Mouse (Mus musculus) midbrain, embryonic 10.5 days (tissue): ENCODE measurements around the gene Nek1. TPM values are rescaled to one million over a fixed set of nuclear protein-coding genes. Genes with fewer than 3 reads are reported as not detected.

Experiments
- DNase-seq: peaks from one replicate; pipeline ENCODE4 v3.0.0-alpha.2; 2017; ENCODE audit warnings: low spot score
- H3K27ac ChIP-seq: fragments of 300-500 bp; sonication (generic); replicated peaks from 2 replicates; pipeline ENCODE4 v1.5.1; 2016; ENCODE audit warnings: mild to moderate bottlenecking
- H3K27me3 ChIP-seq: fragments of 300-500 bp; sonication (generic); 2 replicates; pipeline ENCODE4 v1.6.1; 2016; ENCODE audit warnings: low read depth, mild to moderate bottlenecking; ENCODE audit not compliant: poor library complexity, severe bottlenecking
- H3K36me3 ChIP-seq: fragments of 300-500 bp; sonication (generic); 2 replicates; pipeline ENCODE4 v1.6.1; 2016; ENCODE audit warnings: mild to moderate bottlenecking, moderate library complexity
- H3K4me1 ChIP-seq: fragments of 300-500 bp; sonication (generic); 2 replicates; pipeline ENCODE4 v1.6.1; 2016
- H3K4me3 ChIP-seq: fragments of 300-500 bp; sonication (generic); 2 replicates; pipeline ENCODE4 v1.5.1; 2016; ENCODE audit warnings: mild to moderate bottlenecking, moderate library complexity
- H3K9me3 ChIP-seq: fragments of 300-500 bp; sonication (generic); replicated peaks from 2 replicates; pipeline ENCODE4 v1.6.1; 2016; ENCODE audit warnings: mild to moderate bottlenecking
- WGBS: fragments of 180-500 bp; shearing (Covaris S2); methylation state at CpG from one replicate; pipeline ENCODE4 v1.1.7; 2016; 5-methylcytosine and 5-hydroxymethylcytosine counted together
- polyA plus RNA-seq: library from polyadenylated mRNA; unstranded; fragments of >200 nt; fragmentation: Nextera tagmentation; extraction: Ambion mirVana; gene quantifications from 2 replicates; pipeline ENCODE4 v1.2.1, GENCODE M21; 2016

The Nek1 gene
- polyA plus RNA-seq: 20.7 and 22.7 TPM in 2 replicates

DNA sequence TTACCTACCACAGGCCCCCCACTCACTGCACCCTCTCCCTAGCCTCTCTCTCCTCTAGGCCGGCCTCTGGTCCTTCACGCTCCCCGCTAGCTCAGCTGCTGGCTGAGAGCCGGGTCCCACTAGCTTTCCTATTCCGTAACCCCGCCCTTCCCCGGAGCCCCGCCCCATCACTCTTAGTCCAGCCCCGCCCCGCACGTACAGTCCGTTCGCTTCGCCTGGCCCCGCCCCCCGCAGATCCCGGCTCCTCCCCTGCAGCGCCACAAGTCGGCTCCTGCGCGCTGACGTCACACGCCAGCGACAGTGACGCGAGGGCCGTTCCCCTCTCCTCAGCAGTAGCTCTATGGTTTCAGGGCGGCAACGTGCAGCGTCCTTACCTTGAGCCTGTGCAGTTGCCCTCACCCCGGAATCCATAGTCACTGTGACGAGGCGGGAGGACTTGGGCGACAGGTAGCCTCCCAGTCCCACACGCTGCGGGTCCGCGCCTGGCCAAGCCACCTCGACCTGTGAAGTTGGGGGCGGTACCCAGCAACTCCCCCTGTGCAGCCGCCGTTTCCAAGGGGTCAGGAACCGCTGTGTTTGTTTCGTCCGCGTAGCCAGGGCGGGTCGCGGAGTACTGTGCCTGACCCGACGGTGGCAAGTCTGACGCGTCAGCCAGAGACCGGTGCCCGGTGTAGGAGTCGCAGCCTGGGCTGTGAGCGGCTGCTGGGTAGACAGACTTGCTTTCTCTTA lies at the start of gene Nek1:
Gene Nek1 (plus strand): TSS at position 286 of the 729 bp plus-strand sequence.
- Histone ChIP-seq H3K36me3 (peaks cover 4% of the 10 kb centered on the region), H3K9me3 (peaks cover 5% of the 10 kb centered on the region), H3K4me3 (peak within 1 kb of the TSS; percentile 72), H3K4me1 (peaks cover 22% of the 10 kb centered on the region), H3K27ac (peak within 1 kb of the TSS; percentile 88), H3K27me3 (no peaks in the 10 kb centered on the region)
- DNase-seq: peak; percentile 99
- WGBS: under 1% methylated on average over 57 of the region's 57 CpGs

DNA sequence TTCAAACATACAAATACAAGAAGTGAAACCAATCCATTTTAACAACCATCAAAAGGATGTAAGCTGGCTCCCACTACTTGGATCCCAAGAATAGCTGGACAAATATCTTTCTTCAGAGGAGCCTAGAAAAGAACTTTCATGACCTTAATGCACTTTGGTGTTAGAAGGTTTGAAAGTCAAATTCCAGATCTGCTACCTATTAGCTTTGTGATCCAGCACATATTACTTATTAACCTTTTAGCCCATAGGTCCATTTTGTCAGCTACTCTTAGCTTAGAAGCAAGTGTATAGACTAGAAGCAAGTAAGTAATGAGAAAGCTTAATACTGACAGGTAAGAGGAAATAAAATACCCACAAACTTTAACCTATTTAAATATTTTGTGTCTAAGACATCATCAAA lies 45.5 kb upstream of the Nek1 start:
- no peak for DNase-seq
- H3K4me1 ChIP-seq: peaks cover 22% of the 10 kb centered on the region
- no peak overlapping the region for H3K27ac ChIP-seq
- H3K4me3 ChIP-seq: no peak overlapping the region
- no peaks in the 10 kb centered on the region for H3K9me3 ChIP-seq
- no peaks in the 10 kb centered on the region for H3K36me3 ChIP-seq
- H3K27me3 ChIP-seq: no peaks in the 10 kb centered on the region

DNA sequence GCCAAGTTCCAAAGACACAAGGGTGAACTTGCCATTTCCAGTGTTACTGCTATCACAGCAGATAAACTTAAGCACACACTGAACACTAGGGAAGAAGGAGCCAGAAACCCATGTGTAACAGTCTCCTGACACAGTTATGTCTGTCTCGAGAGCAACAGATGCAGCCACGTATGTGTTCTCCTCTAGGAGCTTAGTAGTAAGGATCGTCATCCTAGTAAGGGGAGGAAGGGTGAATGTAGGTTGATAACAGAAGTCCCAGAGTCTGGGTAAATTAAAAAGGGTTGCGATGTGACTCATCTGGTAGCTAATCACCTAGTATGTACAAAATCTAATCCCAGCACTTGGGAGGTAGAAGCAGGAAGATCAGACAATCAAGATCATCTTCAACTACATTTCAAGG lies 43.1 kb upstream of the Nek1 start:
- Histone ChIP-seq H3K36me3 (no peaks in the 10 kb centered on the region), H3K4me3 (no peak overlapping the region), H3K4me1 (peaks cover 38% of the 10 kb centered on the region), H3K27ac (no peak overlapping the region), H3K27me3 (no peaks in the 10 kb centered on the region), H3K9me3 (no peaks in the 10 kb centered on the region)
- whole genome bisulfite sequencing: 80% methylated on average over 4 of the region's 4 CpGs
- DNase-seq: no peak

DNA sequence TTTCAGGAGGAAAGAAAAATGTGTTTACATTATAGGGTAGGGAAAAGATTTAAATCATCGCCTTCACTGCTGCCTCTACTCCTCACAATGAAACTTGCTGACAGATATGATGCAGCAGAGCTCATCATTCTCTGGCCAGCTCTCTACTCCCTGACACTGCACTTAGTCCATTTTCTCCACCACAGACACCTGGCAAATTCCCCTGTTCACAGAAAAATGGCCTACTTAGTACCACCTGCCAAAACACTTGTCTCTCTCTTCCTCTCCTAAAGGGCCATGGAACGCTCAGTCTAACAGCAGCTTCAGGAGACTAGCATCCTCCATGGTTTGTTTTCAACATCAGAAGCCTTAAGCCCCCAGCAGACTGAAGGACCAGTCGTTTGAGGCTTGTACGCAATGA lies 41.7 kb upstream of the Nek1 start:
- no peaks in the 10 kb centered on the region for H3K36me3 ChIP-seq
- 73% methylated on average over 4 of the region's 4 CpGs for WGBS
- DNase-seq: no peak
- no peaks in the 10 kb centered on the region for H3K27me3 ChIP-seq
- H3K27ac ChIP-seq: peak overlapping the region; percentile 52; the same call in 1 of the 2 replicates
- no peak overlapping the region for H3K4me3 ChIP-seq
- peaks cover 38% of the 10 kb centered on the region for H3K4me1 ChIP-seq
- H3K9me3 ChIP-seq: no peaks in the 10 kb centered on the region

DNA sequence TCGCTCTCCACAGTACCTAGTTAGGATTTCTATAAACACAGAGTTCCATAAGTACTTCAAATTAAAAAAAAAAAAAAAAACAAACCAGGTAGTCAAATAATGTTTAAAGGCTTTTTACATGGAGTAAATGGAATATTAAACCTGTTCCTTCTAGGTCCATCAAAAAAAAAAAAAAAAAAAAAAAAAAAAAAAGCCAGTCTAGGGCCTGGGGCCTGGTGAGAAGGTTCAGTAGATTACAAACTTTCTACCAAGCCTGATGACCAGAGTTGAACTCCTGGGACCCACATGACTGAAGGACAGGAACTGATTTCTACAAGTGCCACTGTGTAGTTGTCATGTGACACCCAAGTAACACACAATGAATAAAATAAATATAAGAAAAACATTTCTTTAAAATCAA lies 41.2 kb upstream of the Nek1 start:
- Histone ChIP-seq H3K36me3 (no peaks in the 10 kb centered on the region), H3K9me3 (no peaks in the 10 kb centered on the region), H3K27me3 (no peaks in the 10 kb centered on the region), H3K4me3 (no peak overlapping the region), H3K4me1 (peaks cover 39% of the 10 kb centered on the region), H3K27ac (no peak overlapping the region)
- WGBS: 98% methylated on average over 1 of the region's 1 CpGs
- DNase-seq: no peak

DNA sequence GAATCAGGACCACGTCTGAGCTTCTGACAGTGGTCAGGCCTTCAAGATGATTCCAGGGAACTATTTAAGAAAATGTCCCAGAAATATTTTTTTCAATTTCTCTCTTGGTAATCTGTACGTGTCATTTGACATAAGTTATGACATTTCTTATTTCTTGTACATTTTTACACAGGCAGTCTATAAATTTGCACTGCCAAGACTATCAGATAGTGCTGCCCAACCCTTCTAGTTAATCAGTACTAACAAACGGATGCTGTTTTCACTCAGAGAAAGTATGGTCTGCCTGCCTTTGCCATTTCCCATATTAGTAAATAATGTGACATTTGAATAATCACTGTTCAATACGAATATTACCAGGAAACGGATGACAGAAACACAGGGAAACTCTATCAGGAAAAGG lies 40.2 kb upstream of the Nek1 start:
- DNase-seq: no peak
- no peaks in the 10 kb centered on the region for H3K36me3 ChIP-seq
- H3K9me3 ChIP-seq: no peaks in the 10 kb centered on the region
- peak overlapping the region; percentile 56 for H3K4me3 ChIP-seq
- no peaks in the 10 kb centered on the region for H3K27me3 ChIP-seq
- peak overlapping the region; percentile 95; the same call in 1 of the 2 replicates for H3K27ac ChIP-seq
- peaks cover 49% of the 10 kb centered on the region for H3K4me1 ChIP-seq
- WGBS: 59% methylated on average over 5 of the region's 5 CpGs

DNA sequence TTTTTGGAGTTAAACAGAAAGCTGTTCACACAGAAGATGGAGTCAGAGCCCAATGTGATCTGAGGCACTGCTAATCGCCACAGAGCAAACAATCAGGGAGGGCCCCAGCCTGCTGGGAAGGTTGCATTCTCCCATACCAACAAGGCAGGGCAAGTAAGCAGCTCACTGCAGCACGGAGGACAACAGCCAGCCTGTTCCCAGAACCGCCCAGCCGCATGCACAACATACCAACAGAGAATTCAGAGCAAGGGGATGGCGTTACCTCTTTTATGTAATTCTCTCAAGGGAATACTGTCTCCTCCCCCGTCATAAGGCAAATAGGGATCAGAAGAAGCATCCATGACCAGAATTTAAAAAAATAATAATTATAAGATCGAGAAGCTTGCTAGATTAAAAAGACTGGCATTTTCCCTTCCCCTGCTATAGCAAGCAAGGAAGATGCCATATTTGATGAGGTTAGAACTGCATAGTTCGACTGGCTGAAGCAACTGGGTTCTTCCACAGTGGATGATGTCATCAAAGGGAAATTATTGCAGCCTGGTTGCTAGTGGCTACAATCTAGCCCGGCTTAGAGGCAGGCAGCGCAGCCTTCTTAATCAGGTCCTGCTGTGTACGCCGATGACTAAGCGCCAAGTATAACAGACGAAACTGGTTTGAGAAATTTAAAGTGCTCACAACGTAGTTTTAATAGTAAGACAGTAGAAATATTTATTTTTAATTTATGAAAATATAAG lies 38.5 kb upstream of the Nek1 start:
- H3K4me1 ChIP-seq: peaks cover 49% of the 10 kb centered on the region
- DNase-seq: peak; percentile 85
- under 1% methylated on average over 15 of the region's 15 CpGs for WGBS

DNA sequence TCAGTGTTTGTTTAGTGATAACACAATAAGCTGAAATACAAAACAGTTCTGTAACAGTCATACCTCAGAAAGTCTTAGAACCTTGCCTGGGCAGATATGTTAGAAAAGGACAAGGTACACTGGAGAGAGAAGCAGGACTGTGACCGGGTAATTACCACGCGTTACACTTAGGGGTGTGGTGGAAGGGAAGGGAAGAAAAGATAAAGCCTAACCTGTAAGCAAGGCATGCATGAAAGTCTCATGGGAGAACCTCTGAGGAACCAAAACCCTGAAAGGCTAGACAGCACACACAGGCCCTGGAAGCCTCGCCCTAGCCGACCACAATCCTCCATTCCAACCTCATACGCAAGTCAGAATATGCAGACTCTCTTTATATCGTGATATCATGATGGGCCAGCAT lies 36.1 kb upstream of the Nek1 start:
- DNase-seq: no peak
- H3K4me1 ChIP-seq: peaks cover 33% of the 10 kb centered on the region
- 94% methylated on average over 7 of the region's 7 CpGs for WGBS
- H3K27ac ChIP-seq: peak overlapping the region; percentile 28; the same call in 1 of the 2 replicates
- no peaks in the 10 kb centered on the region for H3K36me3 ChIP-seq
- H3K9me3 ChIP-seq: no peaks in the 10 kb centered on the region
- no peak overlapping the region for H3K4me3 ChIP-seq
- no peaks in the 10 kb centered on the region for H3K27me3 ChIP-seq

More for the DNA sequence above, 38.5 kb upstream of the Nek1 start:
- H3K4me3 ChIP-seq: peak overlapping the region; percentile 56
- no peaks in the 10 kb centered on the region for H3K9me3 ChIP-seq
- no peaks in the 10 kb centered on the region for H3K36me3 ChIP-seq
- peak overlapping the region; percentile 95 for H3K27ac ChIP-seq
- no peaks in the 10 kb centered on the region for H3K27me3 ChIP-seq

DNA sequence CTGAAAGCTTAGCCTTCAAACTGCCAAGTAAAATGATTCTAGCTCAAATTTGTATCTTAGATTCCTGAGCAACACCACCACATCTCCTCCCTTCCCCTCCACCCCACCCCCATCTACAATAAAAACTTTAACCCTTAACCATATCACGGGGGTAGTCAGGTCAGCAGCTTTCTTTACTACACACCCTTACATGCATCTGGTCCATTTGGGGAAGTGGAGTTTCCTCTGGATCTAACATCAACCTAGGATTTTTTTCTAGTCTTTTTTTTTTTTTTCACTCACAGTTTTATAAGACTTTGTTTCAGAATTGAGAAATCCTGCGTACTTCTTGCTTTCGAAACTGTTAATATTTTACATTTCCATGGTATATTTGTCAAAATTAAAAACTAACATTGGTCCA lies 30.2 kb upstream of the Nek1 start:
- 93% methylated on average over 3 of the region's 3 CpGs for WGBS
- no peak for DNase-seq
- no peak overlapping the region for H3K27ac ChIP-seq
- no peak overlapping the region for H3K4me3 ChIP-seq
- no peaks in the 10 kb centered on the region for H3K27me3 ChIP-seq
- no peaks in the 10 kb centered on the region for H3K9me3 ChIP-seq
- no peaks in the 10 kb centered on the region for H3K36me3 ChIP-seq
- peaks cover under 1% of the 10 kb centered on the region for H3K4me1 ChIP-seq

DNA sequence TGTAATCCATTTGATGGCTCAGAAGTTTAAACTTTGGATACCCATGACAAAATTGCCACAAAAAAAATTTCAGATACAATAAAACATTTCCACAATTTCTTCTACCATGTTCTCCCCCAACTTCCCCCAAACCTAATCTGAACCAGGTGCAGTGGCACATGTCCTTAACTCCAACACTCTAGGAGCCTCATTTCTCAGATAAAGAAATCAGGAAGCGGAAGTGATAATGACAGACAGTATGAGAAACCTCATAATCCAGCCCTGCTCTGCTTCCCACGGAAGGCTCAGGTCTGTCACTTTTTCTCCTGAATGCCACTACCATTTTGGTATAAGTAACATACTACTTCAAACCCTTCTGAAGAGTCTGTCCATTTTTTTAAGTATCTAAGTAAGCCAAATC lies 29.1 kb upstream of the Nek1 start:
- no peaks in the 10 kb centered on the region for H3K27me3 ChIP-seq
- DNase-seq: no peak
- H3K36me3 ChIP-seq: no peaks in the 10 kb centered on the region
- no peak overlapping the region for H3K27ac ChIP-seq
- H3K9me3 ChIP-seq: no peaks in the 10 kb centered on the region
- no peaks in the 10 kb centered on the region for H3K4me1 ChIP-seq
- 76% methylated on average over 2 of the region's 2 CpGs for WGBS
- H3K4me3 ChIP-seq: no peak overlapping the region

DNA sequence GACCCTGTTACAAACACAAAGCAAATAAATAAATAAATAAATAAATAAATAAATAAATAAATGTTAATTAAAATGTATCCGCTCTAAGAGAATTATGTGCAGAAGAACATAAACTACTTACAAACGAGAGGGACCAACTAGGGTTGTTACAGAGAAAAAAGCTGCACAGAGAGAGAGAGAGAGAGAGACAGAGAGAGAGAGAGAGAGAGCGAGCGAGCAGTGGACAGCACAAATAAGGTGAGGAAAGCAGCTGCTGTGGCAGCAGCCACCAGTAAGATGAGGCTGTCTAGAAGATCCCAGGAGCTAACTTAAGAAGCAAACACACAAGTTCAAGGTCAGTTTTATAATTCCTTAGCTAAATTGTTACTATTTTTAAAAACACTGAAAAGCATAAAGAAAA lies 28.5 kb upstream of the Nek1 start:
- no peaks in the 10 kb centered on the region for H3K36me3 ChIP-seq
- H3K27ac ChIP-seq: no peak overlapping the region
- 89% methylated on average over 4 of the region's 4 CpGs for WGBS
- DNase-seq: no peak
- no peaks in the 10 kb centered on the region for H3K4me1 ChIP-seq
- H3K4me3 ChIP-seq: no peak overlapping the region
- H3K27me3 ChIP-seq: no peaks in the 10 kb centered on the region
- H3K9me3 ChIP-seq: no peaks in the 10 kb centered on the region

DNA sequence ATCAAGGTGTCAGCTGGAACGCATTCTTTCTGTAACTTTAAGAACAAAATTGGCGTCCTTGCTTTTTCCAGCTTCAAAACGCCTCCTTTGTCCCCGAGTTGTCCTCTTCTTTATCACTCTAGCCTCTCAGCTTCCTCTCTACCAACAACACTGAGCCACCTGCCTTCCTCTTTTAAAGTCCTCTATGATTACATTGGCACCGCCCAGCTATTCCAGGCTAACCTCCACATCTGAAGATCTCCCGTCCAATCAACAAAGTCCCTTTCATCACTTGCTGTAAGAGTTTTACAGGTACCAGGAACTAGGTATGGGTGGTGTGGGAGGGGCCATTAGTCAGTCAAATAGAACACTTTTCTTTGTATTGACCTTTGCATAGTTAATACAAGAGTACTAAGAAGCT lies 27.7 kb upstream of the Nek1 start:
- H3K27me3 ChIP-seq: no peaks in the 10 kb centered on the region
- no peaks in the 10 kb centered on the region for H3K9me3 ChIP-seq
- 71% methylated on average over 6 of the region's 6 CpGs for WGBS
- no peak overlapping the region for H3K4me3 ChIP-seq
- no peaks in the 10 kb centered on the region for H3K4me1 ChIP-seq
- H3K36me3 ChIP-seq: no peaks in the 10 kb centered on the region
- no peak for DNase-seq
- H3K27ac ChIP-seq: no peak overlapping the region

DNA sequence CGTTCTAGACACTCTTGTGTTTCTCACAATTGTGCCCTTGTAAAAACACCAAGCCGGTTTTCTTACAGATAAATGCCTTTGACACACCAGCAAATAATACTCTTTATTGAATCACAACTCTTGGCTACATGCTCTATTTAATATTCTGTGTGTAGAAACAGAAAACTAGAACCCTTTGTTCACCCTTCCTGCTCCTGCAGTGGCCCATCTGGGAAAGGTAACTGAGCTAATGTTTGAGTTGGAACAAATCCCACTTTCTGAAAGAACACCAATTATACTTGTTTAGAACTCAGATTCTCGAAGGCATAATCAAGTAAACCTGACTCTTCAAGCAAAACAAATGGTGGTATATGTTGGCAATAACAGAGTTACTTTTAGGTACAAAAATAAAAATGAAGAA lies 27.3 kb upstream of the Nek1 start:
- DNase-seq: no peak
- WGBS: 82% methylated on average over 3 of the region's 3 CpGs
- Histone ChIP-seq H3K27me3 (no peaks in the 10 kb centered on the region), H3K4me3 (no peak overlapping the region), H3K4me1 (no peaks in the 10 kb centered on the region), H3K27ac (no peak overlapping the region), H3K36me3 (no peaks in the 10 kb centered on the region), H3K9me3 (no peaks in the 10 kb centered on the region)
